Mouse (Mus musculus): ENCODE measurements around the gene Plod1.

DNA sequence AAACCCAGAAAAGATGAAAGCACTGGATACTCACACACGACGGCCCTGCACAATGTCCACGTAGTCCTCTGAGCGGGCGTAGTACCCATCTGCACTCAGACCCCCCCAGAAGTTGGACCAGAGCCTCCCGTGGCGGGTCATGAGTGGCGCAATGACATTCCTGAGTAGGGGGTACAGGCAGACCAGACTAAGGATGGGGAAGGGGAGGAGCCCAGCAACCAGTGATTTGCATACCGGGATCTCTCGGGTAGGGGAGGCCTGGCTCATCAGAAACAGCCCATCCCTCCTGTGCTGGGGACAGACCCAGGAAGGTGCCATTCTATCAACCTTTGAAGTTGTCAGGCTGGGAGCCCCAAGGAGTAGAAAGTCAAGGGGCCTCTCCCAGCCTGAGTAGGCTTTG lies 15.6 kb downstream of the Plod1 start:
- TF ChIP-seq ZC3H11A (IDR thresholded peaks at IDR 0.05; ENCODE audit: borderline replicate concordance, low read depth, low read length) (no peak), ZNF384 (IDR thresholded peaks at IDR 0.05; ENCODE audit: low read depth, low read length) (no peak)
